Mouse (Mus musculus) testis, adult 2 months (tissue): ENCODE data around the gene Gm20532. TPM values are rescaled to one million over a fixed set of nuclear protein-coding genes. Genes with fewer than 3 reads are reported as not detected.

Experiments
- H3K27ac ChIP-seq: fragments of 200-500 bp; 2 replicates; pipeline ENCODE4 v1.5.1; 2012; ENCODE audit warnings: low read depth, low read length; ENCODE audit not compliant: control insufficient read depth, insufficient read depth
- H3K27me3 ChIP-seq: fragments of 200-500 bp; 2 replicates; pipeline ENCODE4 v1.6.1; 2012; ENCODE audit warnings: mild to moderate bottlenecking, low read length, moderate library complexity; ENCODE audit not compliant: control insufficient read depth, insufficient read depth
- H3K36me3 ChIP-seq: fragments of 200-500 bp; 2 replicates; pipeline ENCODE4 v1.6.1; 2012; ENCODE audit warnings: mild to moderate bottlenecking, low read length; ENCODE audit not compliant: control insufficient read depth, insufficient read depth
- H3K4me1 ChIP-seq: fragments of 200-500 bp; 2 replicates; pipeline ENCODE4 v1.6.1; 2012; ENCODE audit warnings: low read length; ENCODE audit not compliant: control insufficient read depth, insufficient read depth
- H3K4me3 ChIP-seq: fragments of 200-500 bp; 2 replicates; pipeline ENCODE4 v1.5.1; 2012; ENCODE audit warnings: low read depth, mild to moderate bottlenecking, low read length, moderate library complexity, mixed read lengths; ENCODE audit not compliant: control insufficient read depth
- CTCF ChIP-seq: fragments of 200-500 bp; IDR thresholded peaks from 2 replicates; pipeline ENCODE4 v1.5.1; 2012; ENCODE audit warnings: low read depth, mild to moderate bottlenecking, inconsistent platforms, low read length, moderate library complexity; ENCODE audit not compliant: control insufficient read depth, insufficient read depth, insufficient replicate concordance
- POLR2A ChIP-seq: fragments of 200-500 bp; IDR thresholded peaks from 2 replicates; pipeline ENCODE4 v1.6.1; 2012; ENCODE audit warnings: low read depth, mild to moderate bottlenecking, inconsistent platforms, low read length, moderate library complexity; ENCODE audit not compliant: control insufficient read depth
- polyA plus RNA-seq: library from polyadenylated mRNA; depleted of rRNA; stranded (reverse); fragments of >200 nt; gene quantifications from 2 replicates; pipeline ENCODE4 v1.2.3, GENCODE M21; 2012; rRNA removed

The Gm20532 gene
- polyA plus RNA-seq, 1 experiment = not detected

GRCm38 (mm10) chr2:26668746-26669145, 82.3 kb downstream of the Gm20532 start:
- TF ChIP-seq CTCF (no peak), POLR2A (no peak)
- H3K4me1 ChIP-seq = no peaks in the 10 kb centered on the region

GRCm38 (mm10) chr2:26671182-26671581, 84.7 kb downstream of the Gm20532 start, which contains the start of gene Lcn4:
Gene Lcn4, minus strand, starts transcription at chr2:26671282.
- H3K4me1 ChIP-seq = no peaks in the 10 kb centered on the region
- no peaks in the 10 kb centered on the region for H3K27me3 ChIP-seq
- no peak within 1 kb of the TSS for H3K4me3 ChIP-seq
- no peak within 1 kb of the TSS for H3K27ac ChIP-seq
- no peak for TF ChIP-seq POLR2A
- no peak for TF ChIP-seq CTCF
- H3K36me3 ChIP-seq = no peaks in the 10 kb centered on the region

More at GRCm38 (mm10) chr2:26668746-26669145, 82.3 kb downstream of the Gm20532 start:
- Histone ChIP-seq H3K27ac (no peak overlapping the region), H3K36me3 (no peaks in the 10 kb centered on the region), H3K27me3 (no peaks in the 10 kb centered on the region), H3K4me3 (no peak overlapping the region)

Other genes starting within 250 kb of the Gm20532 start
- 6.2 and 6.5 TPM in 2 replicates for gene Dnlz, start 234.5 kb upstream of the Gm20532 start, polyA plus RNA-seq
- 0.75 and 1.9 TPM in 2 replicates for gene Card9, start 225.7 kb upstream of the Gm20532 start, polyA plus RNA-seq
- 20.2 and 22.5 TPM in 2 replicates for gene Snapc4, start 206.0 kb upstream of the Gm20532 start, polyA plus RNA-seq
- gene Entr1, start 197.3 kb upstream of the Gm20532 start, polyA plus RNA-seq = 388 and 401 TPM in 2 replicates
- gene Pmpca, start 197.3 kb upstream of the Gm20532 start, polyA plus RNA-seq = 65.5 and 74.1 TPM in 2 replicates
- 67.3 and 71.0 TPM in 2 replicates for gene Inpp5e, start 177.4 kb upstream of the Gm20532 start, polyA plus RNA-seq
- 58.1 and 58.6 TPM in 2 replicates for gene Sec16a, start 141.4 kb upstream of the Gm20532 start, polyA plus RNA-seq
- gene Notch1, start 70.0 kb upstream of the Gm20532 start, polyA plus RNA-seq = 3.0 TPM in 2 replicates
- gene Egfl7, start 6.6 kb upstream of the Gm20532 start, polyA plus RNA-seq = 27.4 and 41.2 TPM in 2 replicates
- gene Agpat2, start 17.8 kb downstream of the Gm20532 start, polyA plus RNA-seq = 223 and 249 TPM in 2 replicates
- gene Fam69b, start 41.8 kb downstream of the Gm20532 start, polyA plus RNA-seq = 10.3 and 12.0 TPM in 2 replicates
- gene Lcn4, start 84.6 kb downstream of the Gm20532 start, polyA plus RNA-seq = not detected in 2 replicates